Mouse (Mus musculus): ENCODE measurements around the gene Ank3. TPM values are rescaled to one million over a fixed set of nuclear protein-coding genes. Genes with fewer than 3 reads are reported as not detected.

Gene Ank3
- polyA plus RNA-seq, 1 experiment from 2014 or later, result 68.1 TPM

DNA sequence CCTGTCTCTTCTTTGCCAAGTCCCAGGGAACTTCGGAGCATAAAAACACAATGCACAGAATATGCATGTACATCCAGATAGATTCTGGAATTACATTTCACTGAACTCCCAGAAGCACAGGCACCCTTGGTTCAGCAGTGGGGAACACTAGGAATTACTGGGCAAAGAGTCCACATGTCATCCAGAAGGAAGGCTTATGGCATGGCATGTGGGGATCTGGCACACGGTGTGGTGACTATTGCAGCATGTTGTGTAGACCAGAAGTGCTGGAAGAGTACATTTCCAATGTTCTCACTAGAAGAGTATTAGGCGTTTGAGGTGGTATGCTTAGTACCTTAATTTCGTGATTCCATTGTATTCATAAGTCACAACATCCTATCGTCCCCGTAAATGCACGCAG, 422.7 kb downstream of the Ank3 start:
- Histone ChIP-seq H3K4me3 (replicated peaks) (no peak overlapping the region), H3K9me3 (no peaks in the 10 kb centered on the region), H3K4me1 (peaks cover 8% of the 10 kb centered on the region; the same call in 1 of the 2 replicates), H3K27me3 (no peaks in the 10 kb centered on the region), H3K27ac (no peak overlapping the region), H3K36me3 (replicated peaks) (no peaks in the 10 kb centered on the region; the same call in 1 of the 2 replicates), H3K9ac (no peak overlapping the region), H3K4me2 (no peak overlapping the region)
- WGBS, result 92% methylated on average over 7 of the region's 7 CpGs
- ATAC-seq (ENCODE audit: low FRiP score), result no peak

DNA sequence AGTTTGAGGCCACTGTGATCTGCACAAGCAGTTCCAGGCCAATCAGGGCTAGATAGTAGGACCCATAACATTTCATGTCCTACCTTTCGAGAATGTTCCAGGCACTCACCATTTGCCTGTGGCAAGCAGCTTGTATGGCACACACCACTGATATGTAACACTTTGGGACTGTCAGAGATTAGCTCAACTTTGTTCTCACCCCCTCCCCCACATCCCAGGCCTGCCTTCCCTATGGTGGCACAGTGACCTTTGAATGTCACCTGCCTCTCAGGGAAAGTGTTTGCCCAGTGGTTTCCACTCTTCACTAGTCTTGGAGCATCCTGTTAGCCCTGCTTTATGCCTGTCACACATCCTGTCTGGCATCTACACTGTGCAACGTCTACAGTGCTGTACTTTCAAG, 430.2 kb downstream of the Ank3 start:
- no peak for ATAC-seq (ENCODE audit: low FRiP score)

DNA sequence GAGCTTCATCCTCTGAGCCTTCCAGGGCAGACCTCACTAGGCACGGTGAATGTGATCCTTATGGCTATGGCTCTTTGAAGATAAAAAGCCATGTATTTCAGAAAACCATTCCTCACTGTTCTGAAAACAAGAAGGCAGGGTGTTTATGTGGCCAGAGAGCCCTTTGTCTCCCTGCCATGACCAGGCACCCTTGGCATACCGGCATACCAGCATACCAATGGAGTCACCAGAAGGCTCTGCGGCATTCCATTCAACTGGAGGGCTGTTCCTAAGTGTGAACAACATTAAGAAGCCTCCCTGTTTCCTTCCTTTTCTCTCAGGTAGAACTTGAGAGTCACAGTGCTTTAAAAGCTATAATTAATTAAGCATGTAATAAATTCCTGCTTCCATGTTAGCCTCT, 430.7 kb downstream of the Ank3 start:
- no peak overlapping the region for H3K4me3 ChIP-seq (replicated peaks)
- H3K36me3 ChIP-seq (replicated peaks), result no peaks in the 10 kb centered on the region
- H3K27ac ChIP-seq, result no peak overlapping the region
- ATAC-seq (ENCODE audit: low FRiP score), result no peak
- H3K4me2 ChIP-seq, result no peak overlapping the region
- H3K4me1 ChIP-seq, result no peaks in the 10 kb centered on the region
- no peak overlapping the region for H3K9ac ChIP-seq
- no peaks in the 10 kb centered on the region for H3K9me3 ChIP-seq
- no peaks in the 10 kb centered on the region for H3K27me3 ChIP-seq
- 92% methylated on average over 3 of the region's 3 CpGs for WGBS

More for the DNA sequence above, 430.2 kb downstream of the Ank3 start:
- Histone ChIP-seq H3K4me2 (no peak overlapping the region), H3K4me1 (no peaks in the 10 kb centered on the region), H3K9ac (no peak overlapping the region), H3K4me3 (replicated peaks) (no peak overlapping the region), H3K27me3 (no peaks in the 10 kb centered on the region), H3K36me3 (replicated peaks) (no peaks in the 10 kb centered on the region), H3K9me3 (no peaks in the 10 kb centered on the region), H3K27ac (no peak overlapping the region)
- 85% methylated on average over 2 of the region's 2 CpGs for WGBS

DNA sequence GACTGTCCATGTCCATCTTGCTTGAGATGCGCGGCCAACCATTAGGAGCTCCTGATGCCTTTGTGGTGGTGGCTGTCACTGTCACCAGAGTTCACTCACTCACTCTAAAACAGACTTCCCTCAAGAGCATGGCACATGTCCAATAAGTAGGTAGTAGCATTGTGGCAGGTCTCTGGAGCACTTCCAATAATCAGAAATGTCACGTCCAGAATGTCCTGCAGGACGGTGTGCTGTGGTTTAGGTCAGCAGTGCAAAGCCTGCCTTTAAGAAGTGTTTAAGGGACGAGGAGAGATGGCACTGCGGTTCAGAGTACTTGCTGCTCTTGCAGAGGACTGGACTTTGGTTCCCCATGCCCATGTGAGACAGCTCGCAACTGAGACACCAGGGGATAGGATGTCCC, 433.0 kb downstream of the Ank3 start:
- WGBS, result 89% methylated on average over 7 of the region's 7 CpGs
- Histone ChIP-seq H3K36me3 (replicated peaks) (no peaks in the 10 kb centered on the region), H3K4me1 (no peaks in the 10 kb centered on the region), H3K27ac (no peak overlapping the region), H3K9ac (no peak overlapping the region), H3K27me3 (no peaks in the 10 kb centered on the region), H3K9me3 (no peaks in the 10 kb centered on the region), H3K4me3 (replicated peaks) (no peak overlapping the region), H3K4me2 (no peak overlapping the region)
- no peak for ATAC-seq (ENCODE audit: low FRiP score)

DNA sequence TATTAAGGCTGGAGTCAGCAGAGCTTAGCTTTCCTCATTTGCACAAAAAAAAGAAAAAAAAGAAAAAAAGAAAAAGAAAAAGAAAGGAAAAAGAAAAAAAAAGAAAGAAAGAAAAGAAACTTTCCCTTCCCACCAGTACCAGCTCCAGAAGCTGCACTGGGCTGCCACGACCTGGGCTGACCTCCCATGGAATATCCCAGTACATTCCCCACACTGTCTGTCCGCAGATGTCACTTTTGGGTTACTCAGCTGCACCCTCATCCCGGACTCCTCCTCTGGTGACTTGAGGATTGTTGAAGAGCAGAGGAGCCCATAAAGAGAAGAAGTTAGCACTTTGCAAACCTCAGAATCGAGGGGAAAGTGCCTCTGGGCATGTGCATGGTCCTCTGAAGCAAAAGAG, 433.7 kb downstream of the Ank3 start:
- H3K36me3 ChIP-seq (replicated peaks), result no peaks in the 10 kb centered on the region
- no peak overlapping the region for H3K4me2 ChIP-seq
- no peak for ATAC-seq (ENCODE audit: low FRiP score)
- H3K4me1 ChIP-seq, result no peaks in the 10 kb centered on the region
- H3K9me3 ChIP-seq, result no peaks in the 10 kb centered on the region
- no peaks in the 10 kb centered on the region for H3K27me3 ChIP-seq
- no peak overlapping the region for H3K27ac ChIP-seq
- no peak overlapping the region for H3K4me3 ChIP-seq (replicated peaks)
- no peak overlapping the region for H3K9ac ChIP-seq
- 77% methylated on average over 4 of the region's 4 CpGs for WGBS

DNA sequence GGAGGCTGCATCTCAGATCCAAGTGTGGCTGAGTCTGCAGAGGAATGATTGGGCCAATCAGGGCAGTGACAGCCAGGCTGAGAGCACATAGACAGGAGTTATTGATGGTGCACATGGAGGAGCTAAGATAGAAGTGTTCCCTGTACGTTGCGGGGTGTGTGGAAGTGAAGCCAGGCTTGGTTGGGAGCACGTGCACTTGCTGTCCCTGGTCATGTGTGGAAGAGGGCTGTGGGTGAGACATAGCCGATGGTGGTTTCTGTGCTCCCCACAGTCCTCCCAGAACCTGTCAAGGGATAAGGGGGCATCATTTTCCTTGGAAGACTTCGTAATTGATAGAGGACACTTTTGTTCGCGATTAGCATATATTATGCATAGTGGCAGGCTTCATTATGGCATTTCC, 434.2 kb downstream of the Ank3 start:
- H3K4me3 ChIP-seq (replicated peaks), result no peak overlapping the region
- no peak overlapping the region for H3K9ac ChIP-seq
- ATAC-seq (ENCODE audit: low FRiP score), result no peak
- no peak overlapping the region for H3K4me2 ChIP-seq
- WGBS, result 91% methylated on average over 7 of the region's 7 CpGs
- H3K27me3 ChIP-seq, result no peaks in the 10 kb centered on the region
- H3K4me1 ChIP-seq, result no peaks in the 10 kb centered on the region
- H3K27ac ChIP-seq, result no peak overlapping the region
- H3K9me3 ChIP-seq, result no peaks in the 10 kb centered on the region
- H3K36me3 ChIP-seq (replicated peaks), result no peaks in the 10 kb centered on the region

DNA sequence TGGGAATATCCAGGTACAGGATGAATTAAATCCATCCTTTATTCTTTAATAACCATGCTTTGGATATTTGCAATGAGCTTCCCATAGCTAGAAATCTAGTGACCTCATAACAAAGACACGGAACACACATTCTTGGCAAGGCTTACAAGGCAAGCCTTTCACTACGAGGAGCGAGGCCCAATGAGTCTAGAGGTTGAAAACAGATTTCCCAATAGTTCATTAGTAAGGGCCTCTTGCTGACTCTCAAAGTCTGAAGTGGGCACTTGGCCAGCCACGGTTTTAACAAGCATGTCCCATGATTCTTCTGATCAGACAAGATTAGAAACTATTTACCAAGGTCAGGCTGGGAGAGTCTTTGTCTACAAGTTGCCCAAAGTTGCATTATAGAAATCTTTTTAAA, 436.1 kb downstream of the Ank3 start:
- Histone ChIP-seq H3K4me3 (replicated peaks) (no peak overlapping the region), H3K4me1 (no peaks in the 10 kb centered on the region), H3K9me3 (no peaks in the 10 kb centered on the region), H3K36me3 (replicated peaks) (no peaks in the 10 kb centered on the region), H3K4me2 (no peak overlapping the region), H3K9ac (no peak overlapping the region), H3K27ac (0 out of 2 replicates have a peak overlapping the region, but pooled peaks have one; percentile 53), H3K27me3 (no peaks in the 10 kb centered on the region)
- no peak for ATAC-seq (ENCODE audit: low FRiP score)
- 62% methylated on average over 4 of the region's 4 CpGs for WGBS

DNA sequence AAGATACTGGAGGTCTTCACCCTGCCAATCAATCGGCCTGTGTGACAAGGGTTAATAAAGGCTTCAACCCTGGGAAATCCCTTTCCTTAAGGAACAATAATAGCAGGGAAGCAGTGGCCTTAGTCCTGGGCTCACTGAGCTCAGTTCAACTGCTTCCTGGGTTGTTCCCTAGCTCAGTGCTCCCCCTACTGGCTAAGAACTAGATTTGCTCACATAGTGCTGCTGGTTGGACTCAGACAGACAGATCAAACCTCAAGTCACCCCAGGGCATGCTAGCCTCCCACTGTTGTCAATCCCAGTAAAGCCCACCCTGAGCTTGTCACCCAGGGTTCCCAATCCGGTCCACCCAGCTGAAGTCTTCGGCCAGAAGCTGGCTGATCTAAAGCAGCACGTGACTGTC, 447.2 kb downstream of the Ank3 start:
- no peak overlapping the region for H3K9ac ChIP-seq
- no peaks in the 10 kb centered on the region for H3K9me3 ChIP-seq
- H3K36me3 ChIP-seq (replicated peaks), result 0 out of 2 replicates have a peak, but pooled peaks cover 5% of the 10 kb centered on the region
- no peaks in the 10 kb centered on the region for H3K4me1 ChIP-seq
- peak; percentile 86 for ATAC-seq (ENCODE audit: low FRiP score)
- H3K4me2 ChIP-seq, result no peak overlapping the region
- no peak overlapping the region for H3K4me3 ChIP-seq (replicated peaks)
- no peak overlapping the region for H3K27ac ChIP-seq
- WGBS, result 34% methylated on average over 4 of the region's 4 CpGs
- H3K27me3 ChIP-seq, result no peaks in the 10 kb centered on the region

DNA sequence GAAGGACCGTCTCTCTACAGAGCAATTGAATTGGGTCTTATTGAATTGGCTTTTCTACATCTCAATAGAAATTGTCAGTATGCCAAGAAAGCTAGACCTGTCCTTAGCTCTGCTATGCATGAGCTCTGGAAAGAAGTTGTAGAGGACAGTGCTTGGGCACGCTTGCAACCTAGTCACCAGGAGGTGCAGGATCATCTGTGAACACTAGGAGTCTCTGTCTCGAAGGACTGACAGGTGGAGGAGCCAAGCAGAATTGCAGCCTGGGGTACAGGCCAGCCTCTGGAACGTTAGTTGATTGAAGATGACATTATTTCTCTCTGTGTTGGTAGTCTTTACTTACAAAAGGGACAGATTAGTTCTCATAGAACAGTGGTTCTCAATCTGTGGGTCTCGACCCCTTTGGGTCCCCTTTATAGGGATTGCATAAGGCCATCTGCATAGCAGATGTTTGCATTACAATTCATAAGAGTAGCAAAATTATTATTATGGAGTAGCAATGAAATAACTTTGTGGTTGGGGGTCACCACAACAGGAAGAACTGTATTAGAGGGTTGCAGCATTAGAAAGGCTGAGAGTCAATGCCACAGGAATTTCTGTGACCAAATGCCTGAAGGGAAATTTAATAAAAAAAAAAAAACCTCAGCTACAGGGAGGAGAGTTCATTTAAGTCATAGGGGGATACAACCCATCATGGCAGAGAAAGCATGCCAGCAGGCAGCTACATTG, 454.0 kb downstream of the Ank3 start:
- Histone ChIP-seq H3K9me3 (no peaks in the 10 kb centered on the region), H3K9ac (no peak overlapping the region), H3K4me2 (no peak overlapping the region), H3K27me3 (no peaks in the 10 kb centered on the region), H3K4me1 (no peaks in the 10 kb centered on the region), H3K27ac (no peak overlapping the region), H3K4me3 (replicated peaks) (no peak overlapping the region), H3K36me3 (replicated peaks) (0 out of 2 replicates have a peak, but pooled peaks cover 5% of the 10 kb centered on the region)
- 62% methylated on average over 5 of the region's 5 CpGs for WGBS
- no peak for ATAC-seq (ENCODE audit: low FRiP score)

DNA sequence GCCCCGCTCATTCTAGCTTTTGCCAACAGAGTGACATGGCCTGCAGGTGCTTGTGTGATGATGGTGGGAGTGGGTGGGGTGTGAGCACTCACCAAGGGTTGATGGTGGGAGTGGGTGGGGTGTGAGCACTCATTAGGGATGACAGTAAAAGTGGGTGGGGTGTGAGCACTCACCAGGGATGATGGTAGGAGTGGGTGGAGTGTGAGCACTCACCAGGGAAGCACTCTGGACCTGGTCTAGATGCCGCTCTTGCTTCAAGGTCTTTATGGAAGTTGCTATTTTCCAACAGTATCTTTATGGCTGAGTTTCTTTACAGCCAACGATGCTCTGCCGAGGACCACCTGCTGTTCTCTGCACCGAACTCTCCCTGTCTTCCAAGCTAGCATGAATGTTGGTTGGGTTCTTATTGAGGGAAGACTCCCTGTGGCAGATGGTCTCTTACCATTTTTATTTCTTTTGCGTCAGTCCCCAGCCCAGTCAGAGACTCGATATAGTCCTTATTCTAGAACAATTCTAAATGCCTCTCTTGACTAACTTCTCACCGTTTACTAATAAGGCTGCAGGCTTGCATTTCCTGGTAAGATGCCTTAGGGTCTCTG, 456.1 kb downstream of the Ank3 start:
- Histone ChIP-seq H3K27me3 (no peaks in the 10 kb centered on the region), H3K4me2 (no peak overlapping the region), H3K4me1 (peaks cover 13% of the 10 kb centered on the region), H3K9ac (no peak overlapping the region), H3K36me3 (replicated peaks) (0 out of 2 replicates have a peak, but pooled peaks cover 5% of the 10 kb centered on the region), H3K27ac (no peak overlapping the region), H3K4me3 (replicated peaks) (no peak overlapping the region), H3K9me3 (no peaks in the 10 kb centered on the region)
- 91% methylated on average over 8 of the region's 8 CpGs for WGBS
- ATAC-seq (ENCODE audit: low FRiP score), result no peak

DNA sequence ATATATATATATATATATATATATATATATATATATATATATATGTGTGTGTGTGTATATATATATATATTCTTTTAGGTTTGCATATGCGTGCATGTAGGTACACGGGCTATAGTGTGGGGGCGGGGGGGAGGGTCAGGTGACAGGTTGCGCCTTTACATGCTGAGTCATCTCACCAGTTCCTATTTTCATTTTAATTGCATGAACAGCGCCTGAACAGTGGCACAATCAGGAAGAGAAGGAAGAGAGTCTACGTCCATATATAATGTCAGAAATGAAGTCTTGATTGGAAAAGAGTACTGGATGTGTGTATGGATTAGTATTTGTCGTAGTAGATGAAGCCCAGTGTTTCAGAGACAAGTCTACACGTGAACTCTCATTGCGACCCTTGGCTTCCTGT, 459.4 kb downstream of the Ank3 start:
- Histone ChIP-seq H3K4me2 (no peak overlapping the region), H3K4me3 (replicated peaks) (no peak overlapping the region), H3K4me1 (peaks cover 13% of the 10 kb centered on the region), H3K27me3 (no peaks in the 10 kb centered on the region), H3K9me3 (no peaks in the 10 kb centered on the region), H3K27ac (0 out of 2 replicates have a peak overlapping the region, but pooled peaks have one; percentile 80), H3K36me3 (replicated peaks) (no peaks in the 10 kb centered on the region), H3K9ac (no peak overlapping the region)
- WGBS, result 94% methylated on average over 9 of the region's 9 CpGs
- ATAC-seq (ENCODE audit: low FRiP score), result no peak

DNA sequence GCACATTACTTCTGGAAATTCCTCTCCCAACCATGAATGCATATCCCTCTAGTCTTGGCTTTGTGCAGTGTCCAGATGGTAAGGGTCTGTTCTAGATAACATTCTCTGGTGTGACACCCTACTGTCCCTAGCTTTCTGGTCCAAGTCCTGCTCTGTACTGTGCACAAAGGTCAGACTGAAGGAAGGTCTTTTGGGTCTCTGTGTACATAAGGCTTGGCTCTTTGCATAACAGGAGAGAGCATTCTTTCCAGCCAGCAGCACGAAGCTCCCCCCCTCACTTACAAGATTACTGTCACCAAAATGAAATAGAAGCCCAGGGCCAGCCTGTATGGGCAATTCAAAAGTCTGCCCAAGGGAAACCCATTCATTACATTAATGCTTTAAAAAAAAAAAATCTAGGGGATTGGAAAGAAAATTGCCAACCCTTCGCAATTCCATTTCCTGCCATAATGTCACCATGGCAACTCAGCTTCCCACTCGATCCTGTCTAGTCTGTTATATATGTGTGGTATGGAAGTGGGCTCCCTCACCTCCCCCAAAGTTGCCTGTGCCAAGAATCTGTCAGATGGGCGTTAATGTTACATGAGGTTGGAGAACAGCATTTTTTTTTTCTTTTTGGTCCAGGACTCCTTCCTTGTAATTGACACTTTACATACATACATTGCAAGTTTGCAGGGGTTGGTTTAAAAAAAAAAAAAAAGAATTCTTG, 460.5 kb downstream of the Ank3 start:
- Histone ChIP-seq H3K4me1 (peaks cover 13% of the 10 kb centered on the region), H3K36me3 (replicated peaks) (no peaks in the 10 kb centered on the region), H3K9ac (no peak overlapping the region), H3K9me3 (no peaks in the 10 kb centered on the region), H3K4me2 (no peak overlapping the region), H3K4me3 (replicated peaks) (no peak overlapping the region), H3K27ac (peak overlapping the region; percentile 80), H3K27me3 (no peaks in the 10 kb centered on the region)
- WGBS, result 22% methylated on average over 4 of the region's 4 CpGs
- ATAC-seq (ENCODE audit: low FRiP score), result peak; percentile 77
